Mouse (Mus musculus) spleen, adult 2 months (tissue): ENCODE measurements at regions not wholly inside any gene's neighbourhood (a gene's known extent, or its start where the extent isn't known, plus 50 kb on each side); places are given as distances from the start of the nearest gene placed in this dataset.

ENCODE experiments used
- CTCF ChIP-seq: fragments of 200-500 bp; IDR thresholded peaks from 2 replicates; pipeline ENCODE4 v1.5.1; 2011; ENCODE audit warnings: mild to moderate bottlenecking, inconsistent platforms; ENCODE audit not compliant: insufficient read depth, insufficient read length, insufficient replicate concordance; ENCODE audit errors: extremely low read depth
- POLR2A ChIP-seq: fragments of 200-500 bp; IDR thresholded peaks from 2 replicates; pipeline ENCODE4 v1.6.1; 2011; ENCODE audit warnings: low read depth, low read length, inconsistent platforms

DNA sequence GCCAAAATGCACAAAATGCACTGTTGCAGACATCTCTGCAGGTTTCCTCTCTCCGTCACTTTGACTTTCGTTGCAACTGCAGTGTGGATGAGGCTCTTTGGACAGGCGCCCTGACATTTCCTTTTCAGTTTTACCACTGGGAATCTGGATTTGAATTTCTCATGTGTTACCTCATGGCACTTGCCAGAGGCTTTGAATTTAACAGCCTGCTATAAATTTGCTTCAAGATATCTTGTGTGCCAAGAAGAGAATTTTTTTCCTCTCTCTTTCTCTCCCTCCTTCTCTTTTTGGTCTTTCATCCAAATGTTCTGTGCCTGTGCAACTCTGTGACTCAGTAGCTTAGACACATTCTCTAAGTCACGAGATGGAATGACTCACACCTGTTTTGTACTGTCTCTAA is 2213.6 kb upstream of the Lrrc6 start:
- TF ChIP-seq CTCF = no peak
- TF ChIP-seq POLR2A = no peak
